Mouse (Mus musculus) colon, adult 2 months (tissue): Measurements from ENCODE around the gene Olfr906. TPM values are rescaled to one million over a fixed set of nuclear protein-coding genes. Genes with fewer than 3 reads are reported as not detected.

Source experiments
- polyA plus RNA-seq: library from polyadenylated mRNA; depleted of rRNA; stranded (reverse); fragments of >200 nt; gene quantifications from 2 replicates; pipeline ENCODE4 v1.2.3, GENCODE M21; 2012; rRNA removed

Gene Olfr906
- polyA plus RNA-seq: not detected in 2 replicates

GRCm38 (mm10) chr9:38486785-38487184, at the start of gene Olfr906:
Gene Olfr906 (plus strand): TSS chr9:38487085.

GRCm38 (mm10) chr9:38447352-38447751, 39.5 kb upstream of the Olfr906 start, which contains the start of gene Olfr902:
Gene Olfr902 (plus strand): TSS chr9:38447652.

GRCm38 (mm10) chr9:38462844-38463243, 24.0 kb upstream of the Olfr906 start, which contains the start of gene Olfr904:
Gene Olfr904 (plus strand): TSS chr9:38463144.

GRCm38 (mm10) chr9:38470807-38471206, 16.1 kb upstream of the Olfr906 start, which contains the start of gene Olfr905:
Gene Olfr905 (plus strand): TSS chr9:38471107.

GRCm38 (mm10) chr9:38495501-38495900, 8.6 kb downstream of the Olfr906 start, which contains the start of gene Olfr907:
Gene Olfr907 (plus strand): TSS chr9:38495801.

GRCm38 (mm10) chr9:38521280-38521679, 34.4 kb downstream of the Olfr906 start, which contains the start of gene Olfr911-ps1:
Gene Olfr911-ps1 (plus strand): TSS chr9:38521580.

GRCm38 (mm10) chr9:38537549-38537948, 50.7 kb downstream of the Olfr906 start, which contains the start of gene Olfr910:
Gene Olfr910 (plus strand): TSS chr9:38537849.

Other genes starting within 250 kb of the Olfr906 start
- not detected in 2 replicates for gene Olfr143, start 234.3 kb upstream of the Olfr906 start, polyA plus RNA-seq
- gene Olfr895, start 219.2 kb upstream of the Olfr906 start, polyA plus RNA-seq: not detected in 2 replicates
- not detected in 2 replicates for gene Olfr896-ps1, start 196.0 kb upstream of the Olfr906 start, polyA plus RNA-seq
- gene Olfr25, start 158.0 kb upstream of the Olfr906 start, polyA plus RNA-seq: not detected in 2 replicates
- gene Olfr898, start 138.7 kb upstream of the Olfr906 start, polyA plus RNA-seq: not detected in 2 replicates
- gene Olfr250, start 120.2 kb upstream of the Olfr906 start, polyA plus RNA-seq: not detected in 2 replicates
- not detected in 2 replicates for gene Olfr251, start 110.0 kb upstream of the Olfr906 start, polyA plus RNA-seq
- gene Olfr147, start 85.4 kb upstream of the Olfr906 start, polyA plus RNA-seq: not detected in 2 replicates
- not detected in 2 replicates for gene Olfr901, start 57.6 kb upstream of the Olfr906 start, polyA plus RNA-seq
- not detected in 2 replicates for gene Olfr902, start 39.4 kb upstream of the Olfr906 start, polyA plus RNA-seq
- gene Olfr904, start 23.9 kb upstream of the Olfr906 start, polyA plus RNA-seq: not detected in 2 replicates
- not detected in 2 replicates for gene Olfr905, start 16.0 kb upstream of the Olfr906 start, polyA plus RNA-seq
- gene Olfr907, start 8.7 kb downstream of the Olfr906 start, polyA plus RNA-seq: not detected in 2 replicates
- gene Olfr911-ps1, start 34.5 kb downstream of the Olfr906 start, polyA plus RNA-seq: not detected in 2 replicates
- not detected in 2 replicates for gene Olfr910, start 50.8 kb downstream of the Olfr906 start, polyA plus RNA-seq
- not detected in 2 replicates for gene Olfr912, start 93.1 kb downstream of the Olfr906 start, polyA plus RNA-seq
- not detected in 2 replicates for gene Olfr913, start 105.7 kb downstream of the Olfr906 start, polyA plus RNA-seq
- not detected in 2 replicates for gene Olfr914, start 118.0 kb downstream of the Olfr906 start, polyA plus RNA-seq
- gene Olfr916, start 172.8 kb downstream of the Olfr906 start, polyA plus RNA-seq: not detected in 2 replicates
- gene Olfr917, start 178.8 kb downstream of the Olfr906 start, polyA plus RNA-seq: not detected in 2 replicates
- gene Olfr918, start 187.5 kb downstream of the Olfr906 start, polyA plus RNA-seq: not detected in 2 replicates
- not detected in 2 replicates for gene Olfr919, start 216.6 kb downstream of the Olfr906 start, polyA plus RNA-seq
- gene Vwa5a, start 231.2 kb downstream of the Olfr906 start, polyA plus RNA-seq: 10.5 and 11.0 TPM in 2 replicates